Mouse (Mus musculus): ENCODE measurements around the gene 1700012B07Rik. TPM values are rescaled to one million over a fixed set of nuclear protein-coding genes. Genes with fewer than 3 reads are reported as not detected.
A peak's percentile ranks its signal among the peaks of the same experiment; 100 is the strongest.

Gene 1700012B07Rik
- polyA plus RNA-seq, 1 experiment from 2014 or later: not detected

- Histone ChIP-seq H3K9ac (no peak overlapping the region), H3K27me3 (no peaks in the 10 kb centered on the region), H3K4me3 (no peak overlapping the region), H3K27ac (no peak overlapping the region), H3K4me2 (no peak overlapping the region), H3K36me3 (no peaks in the 10 kb centered on the region), H3K9me3 (no peaks in the 10 kb centered on the region), H3K4me1 (0 out of 2 replicates have a peak, but pooled peaks cover 2% of the 10 kb centered on the region)
- 55% methylated on average over 5 of the region's 5 CpGs for WGBS
- ATAC-seq (ENCODE audit: insufficient number of reproducible peaks, low FRiP score, low TSS enrichment, low read depth): no peak
Measured at GRCm38 (mm10) chr11:109844466-109844865, 16.6 kb upstream of the 1700012B07Rik start.

GRCm38 (mm10) chr11:109830368-109830767 lies 2.5 kb upstream of the 1700012B07Rik start:
- H3K4me2 ChIP-seq: no peak overlapping the region
- ATAC-seq (ENCODE audit: insufficient number of reproducible peaks, low FRiP score, low TSS enrichment, low read depth): no peak
- H3K27ac ChIP-seq: no peak overlapping the region
- WGBS: 79% methylated on average over 5 of the region's 5 CpGs
- no peak overlapping the region for H3K4me3 ChIP-seq
- H3K27me3 ChIP-seq: no peaks in the 10 kb centered on the region
- H3K36me3 ChIP-seq: no peaks in the 10 kb centered on the region
- no peaks in the 10 kb centered on the region for H3K9me3 ChIP-seq
- no peak overlapping the region for H3K9ac ChIP-seq
- H3K4me1 ChIP-seq: no peaks in the 10 kb centered on the region

- H3K4me2 ChIP-seq: no peak overlapping the region
- no peaks in the 10 kb centered on the region for H3K27me3 ChIP-seq
- H3K9me3 ChIP-seq: no peaks in the 10 kb centered on the region
- H3K4me3 ChIP-seq: no peak overlapping the region
- no peak for ATAC-seq (ENCODE audit: insufficient number of reproducible peaks, low FRiP score, low TSS enrichment, low read depth)
- H3K9ac ChIP-seq: no peak overlapping the region
- H3K4me1 ChIP-seq: no peaks in the 10 kb centered on the region
- 83% methylated on average over 6 of the region's 6 CpGs for WGBS
- H3K27ac ChIP-seq: no peak overlapping the region
- H3K36me3 ChIP-seq: no peaks in the 10 kb centered on the region
Measured at GRCm38 (mm10) chr11:109822280-109822679, 5.6 kb downstream of the 1700012B07Rik start.

- no peak overlapping the region for H3K4me3 ChIP-seq
- H3K36me3 ChIP-seq: no peaks in the 10 kb centered on the region
- no peaks in the 10 kb centered on the region for H3K27me3 ChIP-seq
- no peak overlapping the region for H3K9ac ChIP-seq
- H3K4me1 ChIP-seq: no peaks in the 10 kb centered on the region
- 66% methylated on average over 3 of the region's 3 CpGs for WGBS
- ATAC-seq (ENCODE audit: insufficient number of reproducible peaks, low FRiP score, low TSS enrichment, low read depth): no peak
- no peak overlapping the region for H3K4me2 ChIP-seq
- H3K27ac ChIP-seq: no peak overlapping the region
- H3K9me3 ChIP-seq: no peaks in the 10 kb centered on the region
Measured at GRCm38 (mm10) chr11:109817405-109817804, 10.4 kb downstream of the 1700012B07Rik start.

- no peaks in the 10 kb centered on the region for H3K9me3 ChIP-seq
- H3K4me3 ChIP-seq: no peak overlapping the region
- no peak overlapping the region for H3K9ac ChIP-seq
- no peaks in the 10 kb centered on the region for H3K36me3 ChIP-seq
- ATAC-seq (ENCODE audit: insufficient number of reproducible peaks, low FRiP score, low TSS enrichment, low read depth): no peak
- H3K27ac ChIP-seq: no peak overlapping the region
- no peak overlapping the region for H3K4me2 ChIP-seq
- no peaks in the 10 kb centered on the region for H3K27me3 ChIP-seq
- no peaks in the 10 kb centered on the region for H3K4me1 ChIP-seq
- WGBS: 56% methylated on average over 1 of the region's 1 CpGs
Measured at GRCm38 (mm10) chr11:109816911-109817310, 10.9 kb downstream of the 1700012B07Rik start.

GRCm38 (mm10) chr11:109811721-109812120 lies 16.1 kb downstream of the 1700012B07Rik start:
- H3K36me3 ChIP-seq: no peaks in the 10 kb centered on the region
- peaks cover 5% of the 10 kb centered on the region; the same call in 1 of the 2 replicates for H3K9me3 ChIP-seq
- H3K27ac ChIP-seq: no peak overlapping the region
- no peaks in the 10 kb centered on the region for H3K27me3 ChIP-seq
- no peak overlapping the region for H3K9ac ChIP-seq
- ATAC-seq (ENCODE audit: insufficient number of reproducible peaks, low FRiP score, low TSS enrichment, low read depth): no peak
- H3K4me3 ChIP-seq: no peak overlapping the region
- 71% methylated on average over 2 of the region's 2 CpGs for WGBS
- 0 out of 2 replicates have a peak, but pooled peaks cover 5% of the 10 kb centered on the region for H3K4me1 ChIP-seq
- no peak overlapping the region for H3K4me2 ChIP-seq

- 0 out of 2 replicates have a peak, but pooled peaks cover 5% of the 10 kb centered on the region for H3K4me1 ChIP-seq
- 33% methylated on average over 4 of the region's 4 CpGs for WGBS
- H3K9me3 ChIP-seq: peaks cover 5% of the 10 kb centered on the region; the same call in 1 of the 2 replicates
- no peaks in the 10 kb centered on the region for H3K27me3 ChIP-seq
- no peak overlapping the region for H3K4me2 ChIP-seq
- H3K36me3 ChIP-seq: no peaks in the 10 kb centered on the region
- no peak for ATAC-seq (ENCODE audit: insufficient number of reproducible peaks, low FRiP score, low TSS enrichment, low read depth)
- no peak overlapping the region for H3K4me3 ChIP-seq
- H3K27ac ChIP-seq: peak overlapping the region; percentile 9; the same call in 1 of the 2 replicates
- H3K9ac ChIP-seq: no peak overlapping the region
Measured at GRCm38 (mm10) chr11:109809175-109809855, 18.5 kb downstream of the 1700012B07Rik start.

- Histone ChIP-seq H3K4me3 (no peak overlapping the region), H3K4me1 (peaks cover 8% of the 10 kb centered on the region), H3K27ac (no peak overlapping the region), H3K4me2 (no peak overlapping the region), H3K36me3 (no peaks in the 10 kb centered on the region), H3K9me3 (no peaks in the 10 kb centered on the region), H3K27me3 (no peaks in the 10 kb centered on the region), H3K9ac (no peak overlapping the region)
- ATAC-seq (ENCODE audit: insufficient number of reproducible peaks, low FRiP score, low TSS enrichment, low read depth): no peak
- 90% methylated on average over 1 of the region's 1 CpGs for WGBS
Measured at GRCm38 (mm10) chr11:109801515-109801914, 26.3 kb downstream of the 1700012B07Rik start.

GRCm38 (mm10) chr11:109797531-109797930 lies 30.3 kb downstream of the 1700012B07Rik start:
- Histone ChIP-seq H3K27ac (no peak overlapping the region), H3K4me2 (no peak overlapping the region), H3K36me3 (no peaks in the 10 kb centered on the region), H3K4me1 (no peaks in the 10 kb centered on the region), H3K9ac (no peak overlapping the region), H3K4me3 (no peak overlapping the region), H3K9me3 (no peaks in the 10 kb centered on the region), H3K27me3 (no peaks in the 10 kb centered on the region)
- no peak for ATAC-seq (ENCODE audit: insufficient number of reproducible peaks, low FRiP score, low TSS enrichment, low read depth)
- WGBS: 83% methylated on average over 6 of the region's 6 CpGs

GRCm38 (mm10) chr11:109795536-109795935 lies 32.3 kb downstream of the 1700012B07Rik start:
- ATAC-seq (ENCODE audit: insufficient number of reproducible peaks, low FRiP score, low TSS enrichment, low read depth): no peak
- no peak overlapping the region for H3K9ac ChIP-seq
- H3K9me3 ChIP-seq: no peaks in the 10 kb centered on the region
- H3K4me3 ChIP-seq: no peak overlapping the region
- 57% methylated on average over 2 of the region's 2 CpGs for WGBS
- no peaks in the 10 kb centered on the region for H3K36me3 ChIP-seq
- no peak overlapping the region for H3K27ac ChIP-seq
- H3K27me3 ChIP-seq: no peaks in the 10 kb centered on the region
- H3K4me1 ChIP-seq: no peaks in the 10 kb centered on the region
- no peak overlapping the region for H3K4me2 ChIP-seq

GRCm38 (mm10) chr11:109793578-109793977 lies 34.3 kb downstream of the 1700012B07Rik start:
- no peak for ATAC-seq (ENCODE audit: insufficient number of reproducible peaks, low FRiP score, low TSS enrichment, low read depth)
- Histone ChIP-seq H3K27ac (no peak overlapping the region), H3K9me3 (no peaks in the 10 kb centered on the region), H3K4me3 (no peak overlapping the region), H3K4me1 (no peaks in the 10 kb centered on the region), H3K4me2 (no peak overlapping the region), H3K27me3 (no peaks in the 10 kb centered on the region), H3K9ac (no peak overlapping the region), H3K36me3 (no peaks in the 10 kb centered on the region)
- WGBS: 80% methylated on average over 4 of the region's 4 CpGs

GRCm38 (mm10) chr11:109792401-109792997 lies 35.3 kb downstream of the 1700012B07Rik start:
- Histone ChIP-seq H3K4me2 (no peak overlapping the region), H3K27me3 (no peaks in the 10 kb centered on the region), H3K36me3 (no peaks in the 10 kb centered on the region), H3K9ac (no peak overlapping the region), H3K4me1 (no peaks in the 10 kb centered on the region), H3K9me3 (no peaks in the 10 kb centered on the region), H3K4me3 (no peak overlapping the region), H3K27ac (no peak overlapping the region)
- no peak for ATAC-seq (ENCODE audit: insufficient number of reproducible peaks, low FRiP score, low TSS enrichment, low read depth)
- WGBS: 84% methylated on average over 13 of the region's 13 CpGs
